Mouse (Mus musculus) kidney, embryonic 15.5 days (tissue): ENCODE measurements at regions not wholly inside any gene's neighbourhood (a gene's known extent, or its start where the extent isn't known, plus 50 kb on each side); places are given as distances from the start of the nearest gene placed in this dataset.

Source experiments
- ATAC-seq: fragments of 200-750 bp; cut with Nextera tagmentation; replicated peaks from 2 replicates; pipeline ENCODE4 v1.8.0; 2017; ENCODE audit warnings: moderate TSS enrichment; ENCODE audit not compliant: low FRiP score
- H3K27ac ChIP-seq: fragments of 300-500 bp; sonication (generic); 2 replicates; pipeline ENCODE4 v1.5.1; 2015; ENCODE audit warnings: mild to moderate bottlenecking, inconsistent platforms
- H3K27me3 ChIP-seq: fragments of 300-500 bp; sonication (generic); 2 replicates; pipeline ENCODE4 v1.6.1; 2015; ENCODE audit warnings: inconsistent platforms
- H3K36me3 ChIP-seq: fragments of 300-500 bp; sonication (generic); 2 replicates; pipeline ENCODE4 v1.6.1; 2015; ENCODE audit warnings: inconsistent platforms
- H3K4me1 ChIP-seq: fragments of 300-500 bp; sonication (generic); 2 replicates; pipeline ENCODE4 v1.6.1; 2015; ENCODE audit warnings: inconsistent platforms
- H3K4me2 ChIP-seq: fragments of 300-500 bp; sonication (generic); 2 replicates; pipeline ENCODE4 v1.6.1; 2015; ENCODE audit warnings: moderate library complexity, mild to moderate bottlenecking, inconsistent platforms
- H3K4me3 ChIP-seq: fragments of 300-500 bp; sonication (generic); replicated peaks from 2 replicates; pipeline ENCODE4 v1.5.1; 2015; ENCODE audit warnings: mild to moderate bottlenecking, inconsistent platforms
- H3K9ac ChIP-seq: fragments of 300-500 bp; sonication (generic); 2 replicates; pipeline ENCODE4 v1.6.1; 2015; ENCODE audit warnings: mild to moderate bottlenecking, inconsistent platforms
- H3K9me3 ChIP-seq: fragments of 300-500 bp; sonication (generic); replicated peaks from 2 replicates; pipeline ENCODE4 v1.6.1; 2016; ENCODE audit warnings: inconsistent platforms
- WGBS: fragments of 180-500 bp; shearing (Covaris S2); methylation state at CpG from one replicate; pipeline ENCODE4 v1.1.7; 2015; ENCODE audit warnings: mixed read lengths; 5-methylcytosine and 5-hydroxymethylcytosine counted together

- no peaks in the 10 kb centered on the region for H3K4me1 ChIP-seq
- no peaks in the 10 kb centered on the region for H3K36me3 ChIP-seq
- 69% methylated on average over 5 of the region's 5 CpGs for WGBS
- H3K4me2 ChIP-seq: no peak overlapping the region
- ATAC-seq: no peak
- no peaks in the 10 kb centered on the region for H3K9me3 ChIP-seq
- H3K27ac ChIP-seq: no peak overlapping the region
- H3K4me3 ChIP-seq: no peak overlapping the region
- no peak overlapping the region for H3K9ac ChIP-seq
- H3K27me3 ChIP-seq: no peaks in the 10 kb centered on the region
These were observed 81.8 kb upstream of the Cop1 start for GRCm38 (mm10) chr1:159150351-159150750.

- Histone ChIP-seq H3K4me1 (no peaks in the 10 kb centered on the region), H3K4me2 (no peak overlapping the region), H3K36me3 (no peaks in the 10 kb centered on the region), H3K27me3 (no peaks in the 10 kb centered on the region), H3K4me3 (no peak overlapping the region), H3K9ac (no peak overlapping the region), H3K27ac (no peak overlapping the region), H3K9me3 (no peaks in the 10 kb centered on the region)
- 50% methylated on average over 3 of the region's 3 CpGs for WGBS
- no peak for ATAC-seq
These were observed 75.7 kb upstream of the Cop1 start for GRCm38 (mm10) chr1:159156428-159156827.

GRCm38 (mm10) chr1:159160035-159160960 lies 71.8 kb upstream of the Cop1 start:
- Histone ChIP-seq H3K27me3 (no peaks in the 10 kb centered on the region), H3K9me3 (no peaks in the 10 kb centered on the region), H3K4me3 (no peak overlapping the region), H3K9ac (no peak overlapping the region), H3K4me2 (no peak overlapping the region), H3K36me3 (no peaks in the 10 kb centered on the region), H3K4me1 (no peaks in the 10 kb centered on the region), H3K27ac (no peak overlapping the region)
- ATAC-seq: no peak
- WGBS: 88% methylated on average over 8 of the region's 8 CpGs

GRCm38 (mm10) chr1:159163113-159163885 lies 68.8 kb upstream of the Cop1 start:
- 0 out of 2 replicates have a peak overlapping the region, but pooled peaks have one; percentile 1 for H3K27ac ChIP-seq
- H3K36me3 ChIP-seq: no peaks in the 10 kb centered on the region
- H3K4me1 ChIP-seq: no peaks in the 10 kb centered on the region
- no peak for ATAC-seq
- 38% methylated on average over 4 of the region's 4 CpGs for WGBS
- no peak overlapping the region for H3K4me3 ChIP-seq
- H3K9me3 ChIP-seq: no peaks in the 10 kb centered on the region
- H3K4me2 ChIP-seq: no peak overlapping the region
- no peaks in the 10 kb centered on the region for H3K27me3 ChIP-seq
- no peak overlapping the region for H3K9ac ChIP-seq

GRCm38 (mm10) chr1:159182031-159182430 lies 50.1 kb upstream of the Cop1 start:
- H3K27me3 ChIP-seq: no peaks in the 10 kb centered on the region
- H3K4me1 ChIP-seq: no peaks in the 10 kb centered on the region
- no peaks in the 10 kb centered on the region for H3K9me3 ChIP-seq
- no peaks in the 10 kb centered on the region for H3K36me3 ChIP-seq
- H3K27ac ChIP-seq: no peak overlapping the region
- ATAC-seq: no peak
- H3K4me3 ChIP-seq: no peak overlapping the region
- no peak overlapping the region for H3K4me2 ChIP-seq
- H3K9ac ChIP-seq: no peak overlapping the region
